Mouse (Mus musculus): ENCODE data around the gene Spats2.

- TF ChIP-seq CTCF (IDR thresholded peaks at IDR 0.05; ENCODE audit: insufficient read depth, low read length): no peak
- TF ChIP-seq POLR2A (IDR thresholded peaks at IDR 0.05; ENCODE audit: borderline replicate concordance, extremely low read depth, low read depth, low read length): no peak
Observed at GRCm38 (mm10) chr15:99094631-99095270, 31.0 kb upstream of the Spats2 start.

All from lung, adult 2 months (tissue).